Mouse (Mus musculus): Measurements from ENCODE around the gene Olfr1230. TPM values are rescaled to one million over a fixed set of nuclear protein-coding genes. Genes with fewer than 3 reads are reported as not detected.

Gene Olfr1230
- not detected in 2 replicates for polyA plus RNA-seq (2015; fragmentation: Nextera tagmentation; extraction: Ambion mirVana)

GRCm38 (mm10) chr2:89297168-89297567 lies at the start of gene Olfr1230:
TSS of gene Olfr1230 (minus strand) at chr2:89297268.
- no peak within 1 kb of the TSS for H3K4me3 ChIP-seq (replicated peaks)
- no peak within 1 kb of the TSS for H3K9ac ChIP-seq
- H3K36me3 ChIP-seq: no peaks in the 10 kb centered on the region
- H3K27me3 ChIP-seq: no peaks in the 10 kb centered on the region
- 63% methylated on average over 1 of the region's 1 CpGs for WGBS (ENCODE audit: insufficient replicate concordance)
- ATAC-seq (ENCODE audit: low read depth): no peak
- no peak within 1 kb of the TSS for H3K27ac ChIP-seq
- no peak within 1 kb of the TSS for H3K4me2 ChIP-seq
- no peak for DNase-seq
- no peaks in the 10 kb centered on the region for H3K4me1 ChIP-seq (replicated peaks)
- H3K9me3 ChIP-seq (replicated peaks): no peaks in the 10 kb centered on the region

- no peak within 1 kb of the TSS for H3K27ac ChIP-seq
- H3K9ac ChIP-seq: no peak within 1 kb of the TSS
- DNase-seq (no peak), ATAC-seq (ENCODE audit: low read depth) (no peak)
- no peaks in the 10 kb centered on the region for H3K9me3 ChIP-seq (replicated peaks)
- no peaks in the 10 kb centered on the region for H3K4me1 ChIP-seq (replicated peaks)
- no peaks in the 10 kb centered on the region for H3K27me3 ChIP-seq
- H3K4me3 ChIP-seq (replicated peaks): no peak within 1 kb of the TSS
- H3K4me2 ChIP-seq: no peak within 1 kb of the TSS
- no peaks in the 10 kb centered on the region for H3K36me3 ChIP-seq
These were observed 45.2 kb upstream of the Olfr1230 start, which contains the start of gene Olfr1233 for GRCm38 (mm10) chr2:89342298-89342697. TSS of gene Olfr1233 (minus strand) at chr2:89342398.

GRCm38 (mm10) chr2:89329575-89329974 lies 32.5 kb upstream of the Olfr1230 start, which contains the start of gene Olfr1232:
TSS of gene Olfr1232 (minus strand) at chr2:89329675.
- ATAC-seq (ENCODE audit: low read depth) (no peak), DNase-seq (no peak)
- Histone ChIP-seq H3K27ac (no peak within 1 kb of the TSS), H3K36me3 (no peaks in the 10 kb centered on the region), H3K9me3 (replicated peaks) (no peaks in the 10 kb centered on the region), H3K27me3 (no peaks in the 10 kb centered on the region), H3K4me3 (replicated peaks) (no peak within 1 kb of the TSS), H3K4me1 (replicated peaks) (no peaks in the 10 kb centered on the region), H3K9ac (no peak within 1 kb of the TSS), H3K4me2 (no peak within 1 kb of the TSS)

- Histone ChIP-seq H3K4me2 (no peak within 1 kb of the TSS), H3K27ac (no peak within 1 kb of the TSS), H3K9me3 (replicated peaks) (no peaks in the 10 kb centered on the region), H3K4me1 (replicated peaks) (no peaks in the 10 kb centered on the region), H3K4me3 (replicated peaks) (no peak within 1 kb of the TSS), H3K9ac (no peak within 1 kb of the TSS), H3K36me3 (no peaks in the 10 kb centered on the region), H3K27me3 (no peaks in the 10 kb centered on the region)
- WGBS (ENCODE audit: insufficient replicate concordance): 46% methylated on average over 2 of the region's 2 CpGs
- ATAC-seq (ENCODE audit: low read depth): no peak
- no peak for DNase-seq
These were observed 9.9 kb upstream of the Olfr1230 start, which contains the start of gene Olfr1231 for GRCm38 (mm10) chr2:89306974-89307373. TSS of gene Olfr1231 (minus strand) at chr2:89307074.

- Histone ChIP-seq H3K9me3 (replicated peaks) (no peaks in the 10 kb centered on the region), H3K4me3 (replicated peaks) (no peak within 1 kb of the TSS), H3K36me3 (no peaks in the 10 kb centered on the region), H3K27ac (no peak within 1 kb of the TSS), H3K9ac (no peak within 1 kb of the TSS), H3K27me3 (no peaks in the 10 kb centered on the region), H3K4me1 (replicated peaks) (no peaks in the 10 kb centered on the region), H3K4me2 (no peak within 1 kb of the TSS)
- no peak for DNase-seq
- WGBS (ENCODE audit: insufficient replicate concordance): 57% methylated on average over 2 of the region's 2 CpGs
- ATAC-seq (ENCODE audit: low read depth): no peak
These were observed 9.2 kb downstream of the Olfr1230 start, which contains the start of gene Olfr1229 for GRCm38 (mm10) chr2:89287914-89288313. TSS of gene Olfr1229 (minus strand) at chr2:89288014.

GRCm38 (mm10) chr2:89253962-89254361 lies 43.1 kb downstream of the Olfr1230 start, which contains the start of gene Olfr1228:
TSS of gene Olfr1228 (minus strand) at chr2:89254062.
- no peak within 1 kb of the TSS for H3K9ac ChIP-seq
- H3K36me3 ChIP-seq: no peaks in the 10 kb centered on the region
- H3K4me3 ChIP-seq (replicated peaks): no peak within 1 kb of the TSS
- DNase-seq (no peak), ATAC-seq (ENCODE audit: low read depth) (no peak)
- H3K4me1 ChIP-seq (replicated peaks): no peaks in the 10 kb centered on the region
- H3K27ac ChIP-seq: no peak within 1 kb of the TSS
- no peaks in the 10 kb centered on the region for H3K9me3 ChIP-seq (replicated peaks)
- no peaks in the 10 kb centered on the region for H3K27me3 ChIP-seq
- H3K4me2 ChIP-seq: no peak within 1 kb of the TSS

Other genes starting within 250 kb of the Olfr1230 start
- gene Olfr1218, start 236.1 kb downstream of the Olfr1230 start, polyA plus RNA-seq (2015; fragmentation: Nextera tagmentation; extraction: Ambion mirVana): not detected in 2 replicates
- not detected in 2 replicates for gene Olfr1219, start 213.8 kb downstream of the Olfr1230 start, polyA plus RNA-seq (2015; fragmentation: Nextera tagmentation; extraction: Ambion mirVana)
- not detected in 2 replicates for gene Olfr1220, start 190.4 kb downstream of the Olfr1230 start, polyA plus RNA-seq (2015; fragmentation: Nextera tagmentation; extraction: Ambion mirVana)
- gene Olfr1221, start 180.0 kb downstream of the Olfr1230 start, polyA plus RNA-seq (2015; fragmentation: Nextera tagmentation; extraction: Ambion mirVana): not detected in 2 replicates
- not detected in 2 replicates for gene Olfr1222, start 164.2 kb downstream of the Olfr1230 start, polyA plus RNA-seq (2015; fragmentation: Nextera tagmentation; extraction: Ambion mirVana)
- not detected in 2 replicates for gene Olfr1223, start 145.7 kb downstream of the Olfr1230 start, polyA plus RNA-seq (2015; fragmentation: Nextera tagmentation; extraction: Ambion mirVana)
- gene Olfr1224-ps1, start 133.2 kb downstream of the Olfr1230 start, polyA plus RNA-seq (2015; fragmentation: Nextera tagmentation; extraction: Ambion mirVana): not detected in 2 replicates
- gene Olfr1225, start 122.6 kb downstream of the Olfr1230 start, polyA plus RNA-seq (2015; fragmentation: Nextera tagmentation; extraction: Ambion mirVana): not detected in 2 replicates
- not detected in 2 replicates for gene Olfr1226, start 97.2 kb downstream of the Olfr1230 start, polyA plus RNA-seq (2015; fragmentation: Nextera tagmentation; extraction: Ambion mirVana)
- not detected in 2 replicates for gene Olfr1228, start 43.2 kb downstream of the Olfr1230 start, polyA plus RNA-seq (2015; fragmentation: Nextera tagmentation; extraction: Ambion mirVana)
- not detected in 2 replicates for gene Olfr1229, start 9.3 kb downstream of the Olfr1230 start, polyA plus RNA-seq (2015; fragmentation: Nextera tagmentation; extraction: Ambion mirVana)
- not detected in 2 replicates for gene Olfr1231, start 9.8 kb upstream of the Olfr1230 start, polyA plus RNA-seq (2015; fragmentation: Nextera tagmentation; extraction: Ambion mirVana)
- not detected in 2 replicates for gene Olfr1232, start 32.4 kb upstream of the Olfr1230 start, polyA plus RNA-seq (2015; fragmentation: Nextera tagmentation; extraction: Ambion mirVana)
- gene Olfr1233, start 45.1 kb upstream of the Olfr1230 start, polyA plus RNA-seq (2015; fragmentation: Nextera tagmentation; extraction: Ambion mirVana): not detected in 2 replicates
- not detected in 2 replicates for gene Olfr1234, start 67.6 kb upstream of the Olfr1230 start, polyA plus RNA-seq (2015; fragmentation: Nextera tagmentation; extraction: Ambion mirVana)
- gene Olfr1238, start 112.4 kb upstream of the Olfr1230 start, polyA plus RNA-seq (2015; fragmentation: Nextera tagmentation; extraction: Ambion mirVana): not detected in 2 replicates
- not detected in 2 replicates for gene Olfr1239, start 123.1 kb upstream of the Olfr1230 start, polyA plus RNA-seq (2015; fragmentation: Nextera tagmentation; extraction: Ambion mirVana)
- not detected in 2 replicates for gene Olfr1240, start 145.7 kb upstream of the Olfr1230 start, polyA plus RNA-seq (2015; fragmentation: Nextera tagmentation; extraction: Ambion mirVana)
- not detected in 2 replicates for gene Olfr1241, start 189.9 kb upstream of the Olfr1230 start, polyA plus RNA-seq (2015; fragmentation: Nextera tagmentation; extraction: Ambion mirVana)
- not detected in 2 replicates for gene Olfr1242, start 201.1 kb upstream of the Olfr1230 start, polyA plus RNA-seq (2015; fragmentation: Nextera tagmentation; extraction: Ambion mirVana)
- gene Olfr1243, start 234.2 kb upstream of the Olfr1230 start, polyA plus RNA-seq (2015; fragmentation: Nextera tagmentation; extraction: Ambion mirVana): not detected in 2 replicates